Mouse (Mus musculus): Measurements from ENCODE around the gene Megf11.
"Not testable (repeated sequence)": the region's sequence is repeated elsewhere in the genome, so short reads cannot be mapped to it uniquely, and the experiment has no call there.

GRCm38 (mm10) chr9:64734992-64735391 is 349.6 kb downstream of the Megf11 start:
- not testable (repeated sequence) for TF ChIP-seq POLR2A (IDR thresholded peaks at IDR 0.05; ENCODE audit: low read depth, low read length); CTCF (IDR thresholded peaks at IDR 0.05; ENCODE audit: borderline replicate concordance, insufficient read depth, low read length)
